Mouse (Mus musculus) heart, embryonic 14.5 days (tissue): ENCODE measurements at regions not wholly inside any gene's neighbourhood (a gene's known extent, or its start where the extent isn't known, plus 50 kb on each side); places are given as distances from the start of the nearest gene placed in this dataset.
A peak's percentile ranks its signal among the peaks of the same experiment; 100 is the strongest.

Experiments
- ATAC-seq: fragments of 200-750 bp; cut with Nextera tagmentation; 2 replicates; pipeline ENCODE4 v1.8.0; 2017; ENCODE audit warnings: low read depth, moderate TSS enrichment; ENCODE audit not compliant: insufficient number of reproducible peaks, insufficient read depth, low FRiP score
- H3K27ac ChIP-seq, 2 experiments: fragments of 200-500 bp in 1 of 2; fragments of 300-500 bp in 1 of 2; sonication (generic) in 1 of 2; replicated peaks in 1 of 2; 2 replicates each; pipeline ENCODE4 v1.5.1; 2012 to 2014; ENCODE audit warnings: low read depth in 2 of 2, low read length in 2 of 2, control low read depth in 1 of 2, mild to moderate bottlenecking in 1 of 2, mixed read lengths in 1 of 2; ENCODE audit not compliant: control insufficient read depth in 1 of 2, insufficient read depth in 1 of 2
- H3K27me3 ChIP-seq: fragments of 300-500 bp; sonication (generic); 2 replicates; pipeline ENCODE4 v1.6.1; 2014; ENCODE audit warnings: mild to moderate bottlenecking, low read length, control low read depth; ENCODE audit not compliant: control insufficient read depth, insufficient read depth
- H3K36me3 ChIP-seq: fragments of 300-500 bp; sonication (generic); 2 replicates; pipeline ENCODE4 v1.6.1; 2014; ENCODE audit warnings: mild to moderate bottlenecking, control low read depth, low read length, mixed read lengths; ENCODE audit not compliant: control insufficient read depth, insufficient read depth
- H3K4me1 ChIP-seq, 2 experiments: fragments of 200-500 bp in 1 of 2; fragments of 300-500 bp in 1 of 2; sonication (generic) in 1 of 2; 2 replicates each; pipeline ENCODE4 v1.6.1; 2012 to 2014; ENCODE audit warnings: low read length in 2 of 2, control low read depth in 1 of 2, mixed read lengths in 1 of 2; ENCODE audit not compliant: control insufficient read depth in 2 of 2, insufficient read depth in 2 of 2
- H3K4me2 ChIP-seq: fragments of 300-500 bp; sonication (generic); 2 replicates; pipeline ENCODE4 v1.6.1; 2014; ENCODE audit warnings: mild to moderate bottlenecking, low read length
- H3K4me3 ChIP-seq, 2 experiments: fragments of 200-500 bp in 1 of 2; fragments of 300-500 bp in 1 of 2; sonication (generic) in 1 of 2; 2 replicates each; pipeline ENCODE4 v1.5.1; 2012 to 2014; ENCODE audit warnings: low read length in 2 of 2, mild to moderate bottlenecking in 2 of 2, control low read depth in 1 of 2, low read depth in 1 of 2, moderate library complexity in 1 of 2; ENCODE audit not compliant: control insufficient read depth in 1 of 2, insufficient read depth in 1 of 2
- H3K9ac ChIP-seq: fragments of 300-500 bp; sonication (generic); 2 replicates; pipeline ENCODE4 v1.6.1; 2014; ENCODE audit warnings: mild to moderate bottlenecking, low read length
- H3K9me3 ChIP-seq: fragments of 300-500 bp; sonication (generic); 2 replicates; pipeline ENCODE4 v1.6.1; 2016; ENCODE audit warnings: low read length, control low read depth; ENCODE audit not compliant: control insufficient read depth
- WGBS: fragments of 180-500 bp; shearing (Covaris S2); extraction: QIAGEN DNeasy Blood & Tissue Kit; methylation state at CpG from one replicate; pipeline ENCODE4 v1.1.7; 2014; 5-methylcytosine and 5-hydroxymethylcytosine counted together
- microRNA counts: library from miRNA; unstranded; fragments of <30 nt; microRNA quantifications from one replicate; lab custom pipeline; 2016
- microRNA-seq: library from miRNA; unstranded; fragments of <30 nt; microRNA quantifications from one replicate; pipeline ENCODE4, GENCODE M21; 2016

DNA sequence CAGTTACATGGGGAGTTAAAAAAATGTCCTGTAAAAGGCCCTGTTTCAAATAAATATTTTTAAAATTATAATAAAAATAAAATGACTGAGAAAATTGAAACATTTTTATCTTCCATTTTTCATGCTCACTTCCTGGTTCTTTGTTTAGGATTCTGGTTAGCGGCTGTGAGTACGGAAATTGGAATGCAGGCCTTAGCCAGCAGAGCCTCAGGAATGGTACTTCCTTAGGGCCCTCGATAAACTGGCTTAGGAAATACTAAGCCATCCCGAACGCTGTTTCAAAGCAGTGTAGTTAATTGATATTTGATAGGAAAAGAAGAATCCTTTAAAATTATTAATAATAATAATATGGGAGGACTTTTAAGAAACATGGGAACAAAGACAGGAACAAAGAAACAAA is 53.4 kb upstream of the Nfe2l3 start:
- ATAC-seq, result no peak
- 3% methylated on average over 5 of the region's 5 CpGs for WGBS
- peak overlapping the region; percentile 84 for H3K9ac ChIP-seq
- peak overlapping the region; percentile 78 for H3K4me2 ChIP-seq
- peak overlapping the region; percentile 83 to 84 for H3K27ac ChIP-seq
- H3K9me3 ChIP-seq, result no peaks in the 10 kb centered on the region
- peak overlapping the region; percentile 44 to 54 for H3K4me3 ChIP-seq
- H3K4me1 ChIP-seq, result peaks cover 0 to 6% of the 10 kb centered on the region in 2 experiments; a peak in 1 of 4 replicates
- no peaks in the 10 kb centered on the region for H3K36me3 ChIP-seq
- no peaks in the 10 kb centered on the region for H3K27me3 ChIP-seq

DNA sequence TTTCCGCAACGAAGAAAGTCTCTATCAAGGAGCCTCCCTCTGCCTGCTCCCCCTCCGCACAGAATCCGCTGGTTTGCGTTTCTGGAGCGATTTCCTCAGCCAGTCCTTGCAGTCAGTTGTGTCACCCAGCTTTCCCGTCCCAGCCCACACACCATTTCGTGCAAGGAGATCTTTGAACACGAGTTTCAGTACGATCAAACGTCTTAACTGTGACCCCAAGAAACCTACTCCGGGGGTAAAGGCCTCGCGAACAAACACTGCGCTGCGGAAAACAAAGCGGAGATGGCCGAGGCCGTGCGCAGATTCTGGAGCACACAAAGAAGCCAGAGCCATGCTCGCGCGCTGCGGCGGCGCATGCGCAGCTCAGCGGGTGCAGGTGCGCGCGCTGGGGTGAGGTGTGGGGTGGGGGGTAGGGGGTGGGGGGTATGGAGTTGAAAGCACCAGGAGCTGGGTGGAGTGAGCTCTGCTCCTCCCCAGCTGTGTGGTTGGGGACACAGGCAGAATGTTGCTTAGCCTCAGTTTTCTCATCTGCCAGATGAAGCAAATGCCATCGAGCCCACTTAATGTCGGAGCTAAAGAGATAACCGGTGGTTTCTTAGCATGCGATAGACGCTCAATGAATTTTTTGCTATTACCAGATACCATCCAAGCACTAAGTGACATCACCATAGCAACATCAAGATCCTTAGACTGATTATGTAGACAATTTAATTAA is 52.8 kb upstream of the Nfe2l3 start:
- peak overlapping the region; percentile 83 to 84 for H3K27ac ChIP-seq
- H3K4me3 ChIP-seq, result peak overlapping the region; percentile 44 to 54
- 3% methylated on average over 36 of the region's 36 CpGs for WGBS
- peak overlapping the region; percentile 84 for H3K9ac ChIP-seq
- H3K4me2 ChIP-seq, result peak overlapping the region; percentile 78
- H3K4me1 ChIP-seq, result peaks cover 2 to 6% of the 10 kb centered on the region in 2 experiments; a peak in 3 of 4 replicates
- peak; percentile 14; the same call in 1 of the 2 replicates for ATAC-seq
- no peaks in the 10 kb centered on the region for H3K27me3 ChIP-seq
- H3K9me3 ChIP-seq, result no peaks in the 10 kb centered on the region
- no peaks in the 10 kb centered on the region for H3K36me3 ChIP-seq

DNA sequence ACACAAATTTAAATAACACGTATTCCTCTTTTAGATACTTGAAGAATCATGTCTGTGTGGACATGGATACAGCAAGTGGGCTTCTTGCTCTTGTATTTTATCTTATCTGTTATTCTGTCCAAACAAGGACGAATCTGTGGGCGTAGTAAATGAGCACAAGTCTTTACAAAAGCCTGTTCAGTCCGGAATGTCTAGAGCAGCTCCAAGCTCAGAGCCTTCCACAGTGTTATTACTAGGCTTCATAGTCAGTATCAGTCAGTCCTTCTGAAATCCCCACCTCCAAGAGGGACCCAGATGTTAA is 52.2 kb upstream of the Nfe2l3 start:
- WGBS, result 64% methylated on average over 4 of the region's 4 CpGs
- no peaks in the 10 kb centered on the region for H3K27me3 ChIP-seq
- peaks cover 2 to 6% of the 10 kb centered on the region in 2 experiments; a peak in 3 of 4 replicates for H3K4me1 ChIP-seq
- ATAC-seq, result no peak
- H3K9ac ChIP-seq, result no peak overlapping the region
- H3K4me2 ChIP-seq, result peak overlapping the region; percentile 78
- H3K4me3 ChIP-seq, result no peak overlapping the region
- no peaks in the 10 kb centered on the region for H3K9me3 ChIP-seq
- no peaks in the 10 kb centered on the region for H3K36me3 ChIP-seq
- no peak overlapping the region for H3K27ac ChIP-seq

DNA sequence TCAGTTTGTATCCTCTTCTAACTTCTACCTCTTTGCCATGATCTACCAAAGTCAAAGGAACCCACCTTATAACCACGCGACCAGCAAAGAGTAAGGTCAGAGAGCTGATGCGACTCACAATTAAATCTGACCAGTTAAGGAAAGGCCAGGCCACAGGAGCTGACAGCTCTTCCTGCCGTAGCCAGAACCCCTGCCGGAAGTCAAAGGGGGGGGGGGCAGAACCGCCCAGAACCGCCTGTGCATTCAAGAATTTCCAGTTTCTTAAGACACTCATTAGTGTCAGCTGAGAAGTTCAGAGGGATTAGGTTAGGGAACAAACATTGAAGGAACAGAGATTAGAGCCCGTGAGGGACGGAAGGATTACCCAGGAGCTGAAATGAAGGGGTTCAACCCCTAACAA is 51.0 kb upstream of the Nfe2l3 start:
- WGBS, result 51% methylated on average over 9 of the region's 9 CpGs

More for the DNA sequence above, 51.0 kb upstream of the Nfe2l3 start:
- Histone ChIP-seq H3K27ac (no peak overlapping the region), H3K27me3 (no peaks in the 10 kb centered on the region), H3K4me3 (no peak overlapping the region), H3K9ac (no peak overlapping the region), H3K4me2 (no peak overlapping the region), H3K36me3 (no peaks in the 10 kb centered on the region), H3K4me1 (peaks cover 2 to 6% of the 10 kb centered on the region in 2 experiments; a peak in 3 of 4 replicates), H3K9me3 (no peaks in the 10 kb centered on the region)
- ATAC-seq, result no peak

MicroRNAs in the stretch of these regions (microRNA counts, 519-probe panel; counts per million panel counts)
- microRNA mmu-miR-148a (lab: Ali Mortazavi, UCI), result 7,804 counts per million, percentile 96 among the panel's probes with 10 or more counts

Small RNAs in the stretch of these regions (microRNA-seq; reads per million reads assigned to microRNA genes)
- 1,737 reads per million, percentile 81 among the genes with 10 or more reads in this experiment for gene Mir148a
